Mouse (Mus musculus) layer of hippocampus, adult 2 months (tissue): Measurements from ENCODE around the gene Mon2. TPM values are rescaled to one million over a fixed set of nuclear protein-coding genes. Genes with fewer than 3 reads are reported as not detected.
A peak's percentile ranks its signal among the peaks of the same experiment; 100 is the strongest.

Experiments
- DNase-seq, 2 experiments: peaks; one replicate each; pipeline ENCODE4 v3.0.0; 2022; ENCODE audit warnings: low spot score in 2 of 2
- H3K27ac ChIP-seq: fragments of 200-600 bp; 2 replicates; pipeline ENCODE4 v1.8.1; 2022
- H3K4me3 ChIP-seq: fragments of 200-600 bp; 2 replicates; pipeline ENCODE4 v1.8.1; 2022; ENCODE audit warnings: mild to moderate bottlenecking
- CTCF ChIP-seq: fragments of 200-600 bp; conservative IDR thresholded peaks from 2 replicates; pipeline ENCODE4 v1.8.1; 2022; ENCODE audit warnings: antibody characterized with exemption, mild to moderate bottlenecking, moderate library complexity
- long read RNA-seq, 2 experiments: library from polyadenylated mRNA; stranded (forward); transcript quantifications; one replicate each; pipeline ENCODE4 v2.0.0; 2021; ENCODE audit warnings: borderline mapping rate in 2 of 2
- total RNA-seq, 2 experiments: library from RNA; stranded (reverse); gene quantifications; 2 replicates each; pipeline ENCODE4 v1.2.3; 2021

Gene Mon2
- 100 to 1,000 TPM; 101 TPM for total RNA-seq
- long read RNA-seq, experiment 1, full-length matches to known transcripts: 6 of 12 reads
- long read RNA-seq, experiment 1, partial matches to known transcripts: 2 of 12 reads
- long read RNA-seq, experiment 1, other reads (novel, unspliced or antisense): 4 of 12 reads
- long read RNA-seq, experiment 2, full-length matches to known transcripts: 4 of 13 reads
- long read RNA-seq, experiment 2, partial matches to known transcripts: 2 of 13 reads
- long read RNA-seq, experiment 2, other reads (novel, unspliced or antisense): 7 of 13 reads

DNA sequence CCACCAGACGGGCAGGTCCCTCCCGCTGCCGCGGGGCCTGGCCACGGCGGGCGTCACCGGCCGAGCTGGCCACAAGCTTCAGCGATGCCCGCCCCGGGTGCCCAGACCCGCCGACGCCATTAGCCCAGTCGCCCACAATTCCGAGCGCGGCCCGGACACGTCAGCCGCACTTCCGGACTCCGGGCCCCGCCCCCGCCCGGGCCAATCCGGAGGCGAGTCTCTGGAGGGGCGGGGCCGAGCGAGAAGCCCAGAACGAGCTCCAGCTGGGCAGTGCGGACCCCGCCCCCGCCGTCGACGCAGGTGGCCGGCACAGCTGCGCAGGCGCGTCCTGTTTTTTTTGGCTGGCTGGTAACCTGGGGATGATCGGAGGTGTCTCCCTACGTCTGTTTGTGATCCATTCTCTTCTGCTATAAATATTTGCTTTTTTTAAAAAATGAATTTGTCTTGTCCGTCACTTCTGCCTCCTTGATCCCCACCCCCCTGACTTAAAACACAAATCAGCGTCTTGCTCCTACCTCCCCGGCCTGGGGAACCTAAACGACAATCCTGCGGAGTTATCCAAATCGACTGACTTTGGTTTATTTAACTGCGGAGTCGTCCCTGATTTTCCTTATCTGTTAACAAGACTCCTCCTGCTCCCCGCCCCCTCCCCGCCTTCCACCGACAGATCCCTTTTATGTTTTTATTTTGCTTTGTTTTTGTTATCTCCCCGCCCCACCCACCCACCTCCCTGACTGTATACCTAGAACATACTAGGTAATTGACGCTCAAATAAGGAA is at the start of gene Mon2:
Gene Mon2 (minus strand): TSS at position 261 of the 779 bp plus-strand sequence.
- Histone ChIP-seq H3K4me3 (peak within 1 kb of the TSS; percentile 77), H3K27ac (peak within 1 kb of the TSS; percentile 93)
- peak; percentile 96 for DNase-seq
- TF ChIP-seq CTCF: no peak

DNA sequence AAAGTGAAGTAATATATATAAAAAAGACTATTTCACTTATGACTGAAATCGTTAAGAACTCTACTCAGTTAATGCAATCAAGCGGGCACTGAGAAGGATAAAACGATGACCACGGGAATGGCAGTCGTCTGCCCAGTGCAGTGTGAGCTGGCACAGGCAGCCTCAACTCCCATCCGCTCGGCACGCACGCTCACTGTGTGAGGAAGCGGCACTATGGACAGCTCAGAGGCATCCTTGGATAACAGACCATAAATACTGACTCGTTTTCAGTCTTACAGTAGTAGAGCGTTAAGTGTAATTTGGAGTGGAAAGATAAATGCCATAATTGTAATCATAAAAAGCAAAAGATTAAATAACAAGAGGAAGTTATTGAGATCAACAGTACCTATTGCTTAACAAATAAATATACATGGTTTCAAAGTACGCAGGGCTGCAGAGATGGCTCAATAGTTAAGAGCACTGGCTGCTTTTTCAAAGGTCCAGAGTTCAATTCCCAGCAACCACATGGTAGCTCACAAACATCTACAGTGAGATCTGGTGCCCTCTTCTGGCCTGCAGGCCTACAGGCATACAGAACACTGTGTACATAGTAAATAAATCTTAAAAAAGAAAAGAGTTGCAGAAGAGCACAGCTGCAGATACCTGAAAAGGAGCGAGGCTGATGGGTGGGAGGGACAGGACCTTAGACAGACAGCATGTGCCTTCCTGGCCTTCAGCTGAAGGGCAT is 44.5 kb upstream of the Mon2 start:
- peak; percentile 60 for TF ChIP-seq CTCF
- no peak for DNase-seq
- H3K4me3 ChIP-seq: no peak overlapping the region
- H3K27ac ChIP-seq: no peak overlapping the region

DNA sequence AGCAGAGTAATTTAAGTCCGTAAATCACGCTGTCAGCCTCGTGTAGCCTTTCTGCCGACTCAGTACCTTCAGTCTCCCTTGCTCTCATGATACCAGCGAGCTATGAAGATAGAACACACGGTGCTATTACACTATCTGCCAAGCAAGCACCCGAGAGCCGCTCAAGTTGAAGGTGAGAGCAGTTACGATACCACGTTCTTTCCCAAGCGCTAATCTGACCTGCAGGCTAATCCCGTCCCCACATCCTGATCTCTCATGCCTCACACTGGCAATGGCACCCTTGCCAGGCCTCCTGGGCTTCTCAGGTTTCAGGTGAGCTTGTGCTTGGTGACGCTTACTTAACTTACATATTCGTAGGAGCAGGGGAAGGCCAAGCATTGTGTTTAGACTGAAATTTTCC is 40.6 kb upstream of the Mon2 start:
- no peak overlapping the region for H3K4me3 ChIP-seq
- no peak for TF ChIP-seq CTCF
- H3K27ac ChIP-seq: no peak overlapping the region
- no peak for DNase-seq

DNA sequence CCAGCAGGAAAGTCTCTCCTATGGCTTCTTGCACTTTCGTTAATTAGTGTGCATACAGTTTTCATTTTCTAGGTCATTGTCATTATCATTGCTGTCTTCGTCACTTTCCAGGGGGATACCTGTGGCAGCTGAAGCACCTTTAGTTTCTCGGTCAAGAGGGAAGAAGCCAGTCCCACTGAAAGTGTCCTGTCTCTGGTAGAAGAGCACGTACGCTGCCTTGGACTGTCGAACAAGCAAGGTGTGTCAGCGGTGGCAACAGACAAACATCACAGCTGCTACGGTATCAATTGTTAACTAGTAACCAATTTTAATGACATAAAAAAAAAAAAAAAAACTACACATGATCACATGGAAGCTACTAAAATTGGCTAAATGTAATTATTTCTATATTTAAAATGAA is 37.2 kb upstream of the Mon2 start:
- TF ChIP-seq CTCF: no peak
- no peak overlapping the region for H3K4me3 ChIP-seq
- no peak for DNase-seq
- no peak overlapping the region for H3K27ac ChIP-seq

DNA sequence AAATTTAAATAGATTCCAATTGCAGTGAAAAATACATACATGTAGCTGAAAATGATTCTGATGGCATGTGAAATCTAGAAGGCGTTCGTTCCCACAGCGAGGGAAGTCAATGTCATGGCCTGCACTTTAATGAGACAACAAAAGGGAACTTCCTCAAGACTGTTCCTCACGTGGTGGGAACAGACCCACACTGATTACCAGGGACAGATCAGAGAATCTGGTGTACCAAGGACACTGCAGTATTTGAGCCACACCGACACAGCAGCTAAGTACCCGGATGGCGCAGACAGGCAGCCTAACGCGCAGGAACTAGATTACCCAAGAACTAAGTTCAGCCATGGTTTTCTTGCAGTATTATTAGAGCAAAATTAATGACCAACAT is 36.5 kb upstream of the Mon2 start:
- H3K4me3 ChIP-seq: no peak overlapping the region
- no peak for TF ChIP-seq CTCF
- DNase-seq: no peak
- H3K27ac ChIP-seq: no peak overlapping the region

DNA sequence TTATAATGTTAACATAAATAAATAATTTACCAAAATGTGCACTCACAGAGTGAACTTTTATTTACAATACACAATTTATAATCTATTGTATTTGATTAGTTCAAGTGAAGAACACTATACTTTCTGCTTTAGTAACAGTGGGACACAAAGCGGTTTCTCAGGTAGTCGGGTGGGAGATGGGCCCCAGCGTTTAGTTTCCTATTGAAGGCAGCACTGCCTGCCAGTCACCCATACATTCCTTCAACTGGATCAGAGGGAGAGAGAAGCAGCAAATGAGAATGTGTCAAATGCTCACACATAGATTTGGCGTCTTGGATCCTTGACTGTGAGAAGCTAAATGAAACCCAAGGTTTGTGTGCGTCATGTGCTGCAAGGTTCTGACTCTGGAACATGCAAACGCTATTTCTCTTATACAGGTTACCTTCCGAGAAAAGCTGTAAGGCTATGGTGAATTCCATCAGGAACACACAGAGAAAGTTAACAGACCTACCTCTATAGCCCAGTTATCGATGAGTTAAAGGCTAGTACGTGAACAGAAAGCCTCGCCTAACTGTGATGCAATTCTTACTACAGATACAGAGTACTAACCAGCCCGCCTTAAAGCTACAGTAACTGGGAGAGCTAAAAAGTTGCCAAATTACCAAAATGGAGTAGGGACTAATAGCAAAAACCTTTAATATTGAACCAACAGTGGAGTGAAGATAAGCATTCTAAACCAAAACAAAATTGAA is 35.9 kb upstream of the Mon2 start:
- Histone ChIP-seq H3K27ac (no peak overlapping the region), H3K4me3 (no peak overlapping the region)
- no peak for DNase-seq
- no peak for TF ChIP-seq CTCF

DNA sequence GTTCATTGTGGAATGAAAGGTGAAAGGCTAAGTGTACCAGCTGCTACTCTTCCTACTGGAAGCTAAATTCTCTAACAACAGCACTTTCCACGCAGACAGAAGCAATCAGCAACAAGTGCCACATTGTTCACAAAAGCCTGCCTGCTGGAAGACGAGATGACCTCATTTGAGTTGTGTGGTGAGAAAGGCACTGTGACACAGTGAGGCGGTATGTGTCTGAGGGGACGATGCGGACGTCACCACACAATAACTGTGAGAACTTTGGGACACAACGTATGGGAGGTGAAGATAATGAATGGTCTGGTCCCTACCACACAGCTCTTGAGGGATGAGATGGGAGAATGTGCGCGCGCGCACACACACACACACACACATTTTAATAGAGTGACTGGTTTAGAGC is 34.2 kb upstream of the Mon2 start:
- TF ChIP-seq CTCF: no peak
- Histone ChIP-seq H3K27ac (no peak overlapping the region), H3K4me3 (no peak overlapping the region)
- no peak for DNase-seq

DNA sequence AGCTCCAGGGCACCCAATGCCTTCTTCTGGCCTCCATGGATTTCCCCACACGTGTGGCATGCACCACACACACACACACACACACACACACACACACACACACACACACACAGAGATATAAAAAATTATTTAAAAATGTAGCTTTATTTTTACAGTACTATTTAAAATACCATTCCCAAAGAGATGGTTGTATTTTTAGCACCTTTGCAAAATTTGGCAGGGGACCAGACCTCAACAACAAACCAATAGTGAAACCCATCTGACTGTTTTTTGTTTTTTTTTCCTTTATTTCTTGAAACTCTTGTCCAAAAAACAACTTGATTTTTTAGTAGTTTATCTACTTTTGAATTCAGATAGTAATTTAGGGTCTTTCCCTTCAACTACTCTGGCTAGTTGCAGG is 32.2 kb upstream of the Mon2 start:
- no peak overlapping the region for H3K4me3 ChIP-seq
- no peak for TF ChIP-seq CTCF
- H3K27ac ChIP-seq: no peak overlapping the region
- no peak for DNase-seq

DNA sequence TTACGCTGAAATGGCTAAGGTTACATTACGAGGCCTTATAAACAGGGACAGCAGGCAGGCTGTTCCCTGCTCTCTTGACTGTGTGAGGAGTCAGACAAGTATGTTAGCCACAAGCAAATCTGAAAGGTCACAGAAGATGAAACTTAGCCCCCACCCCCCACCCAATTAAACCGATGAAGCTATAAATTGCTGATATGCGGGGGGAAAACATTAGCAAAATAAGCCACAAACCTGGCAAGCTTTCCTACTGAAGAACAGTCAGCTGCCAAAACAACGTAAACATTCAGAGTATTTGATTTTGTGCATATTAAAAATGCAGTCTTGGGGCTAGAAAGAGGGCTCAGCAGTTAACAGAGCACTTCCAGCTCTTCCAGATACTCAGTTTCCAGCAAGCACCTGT is 31.8 kb upstream of the Mon2 start:
- DNase-seq: no peak
- Histone ChIP-seq H3K4me3 (no peak overlapping the region), H3K27ac (no peak overlapping the region)
- no peak for TF ChIP-seq CTCF

DNA sequence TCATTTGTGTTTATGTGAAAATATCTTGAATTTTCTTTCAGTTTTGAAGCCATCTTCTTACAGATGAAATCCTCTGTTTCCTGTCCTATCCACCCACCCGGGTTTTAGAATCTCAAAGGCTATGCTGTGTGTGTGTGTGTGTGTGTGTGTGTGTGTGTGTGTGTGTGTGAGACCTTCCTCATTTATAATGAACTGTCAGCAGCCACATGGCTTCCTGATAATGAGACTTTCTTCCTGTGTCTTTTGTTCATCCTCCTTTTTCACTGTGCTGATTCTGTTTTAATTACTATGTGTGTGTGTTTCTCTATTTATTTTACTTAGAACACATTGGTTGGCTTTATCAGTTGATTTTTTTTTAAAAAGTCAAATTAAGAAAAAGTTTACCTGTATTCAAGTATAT is 25.0 kb upstream of the Mon2 start:
- TF ChIP-seq CTCF: no peak
- no peak for DNase-seq
- no peak overlapping the region for H3K4me3 ChIP-seq
- no peak overlapping the region for H3K27ac ChIP-seq

DNA sequence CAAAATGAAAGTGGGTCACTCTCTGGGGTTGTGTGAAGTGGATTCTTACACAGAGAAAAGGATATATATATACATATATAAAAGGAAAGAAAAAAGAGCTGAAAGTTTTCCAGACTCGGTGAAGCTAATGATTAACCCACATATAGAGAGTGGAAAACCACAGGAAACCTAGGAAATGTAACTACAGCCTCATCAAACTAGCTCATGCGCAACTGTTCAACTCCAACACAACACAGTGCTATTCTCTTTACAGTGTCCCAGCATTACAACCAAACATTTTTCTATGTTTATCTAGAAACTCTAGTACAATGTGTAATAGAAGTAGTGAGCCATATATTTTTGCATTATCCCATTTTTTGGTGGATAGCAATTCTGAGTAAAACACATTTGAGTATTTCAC is 24.3 kb upstream of the Mon2 start:
- no peak for DNase-seq
- TF ChIP-seq CTCF: no peak
- no peak overlapping the region for H3K27ac ChIP-seq
- H3K4me3 ChIP-seq: no peak overlapping the region

DNA sequence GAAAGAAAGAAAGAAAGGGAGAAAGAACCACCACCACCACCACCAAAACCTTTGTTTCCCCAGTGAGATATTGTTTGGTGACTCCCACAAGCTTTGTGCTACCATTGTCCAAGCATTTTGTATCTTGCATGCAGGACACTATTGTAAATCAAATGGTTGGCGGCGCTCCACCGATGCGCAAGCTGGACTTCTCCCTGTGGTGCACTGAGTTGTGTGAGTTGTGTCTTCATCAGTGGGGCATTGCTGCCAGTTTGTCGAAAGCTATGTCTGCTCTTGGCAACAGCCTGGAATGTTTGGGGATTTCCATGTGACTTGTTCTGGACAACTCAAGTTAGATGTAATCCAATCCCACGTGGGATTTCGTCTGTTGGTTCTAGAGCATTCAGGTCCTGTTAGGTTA is 18.2 kb upstream of the Mon2 start:
- Histone ChIP-seq H3K4me3 (no peak overlapping the region), H3K27ac (no peak overlapping the region)
- no peak for TF ChIP-seq CTCF
- no peak for DNase-seq

DNA sequence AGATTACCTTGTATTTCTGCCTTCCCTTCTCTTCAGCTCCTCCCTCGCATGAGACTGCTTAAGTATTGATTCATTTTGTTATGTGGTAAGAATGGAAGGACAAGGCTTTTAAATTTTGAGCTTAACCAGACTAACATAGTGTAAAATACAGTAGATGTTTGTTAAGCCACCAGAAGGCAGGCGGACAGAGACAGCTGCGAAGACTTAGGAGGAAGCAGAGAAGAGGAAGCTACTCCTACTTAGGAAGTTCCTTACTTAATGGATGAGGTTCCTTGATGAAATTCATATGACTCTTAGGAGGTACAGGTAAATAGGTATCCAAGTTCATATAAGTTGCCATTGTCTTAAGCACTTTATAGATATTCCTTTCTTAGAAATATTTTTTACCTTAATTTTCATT is 16.3 kb upstream of the Mon2 start:
- Histone ChIP-seq H3K27ac (no peak overlapping the region), H3K4me3 (no peak overlapping the region)
- DNase-seq: no peak
- TF ChIP-seq CTCF: no peak
